Mouse (Mus musculus) ES-E14 (cell line): ENCODE measurements around the gene Wdr92.

Experiments
- HCFC1 ChIP-seq: IDR thresholded peaks from 2 replicates; pipeline ENCODE4 v1.6.1; 2012; ENCODE audit warnings: low read length, inconsistent platforms, borderline replicate concordance; ENCODE audit not compliant: insufficient read depth
- MAFK ChIP-seq: IDR thresholded peaks from 2 replicates; pipeline ENCODE4 v1.6.1; 2014; ENCODE audit warnings: mild to moderate bottlenecking, low read depth, low read length, inconsistent platforms; ENCODE audit not compliant: insufficient read depth
- ZC3H11A ChIP-seq: IDR thresholded peaks from 2 replicates; pipeline ENCODE4 v1.6.1; 2012; ENCODE audit warnings: low read depth, mild to moderate bottlenecking, inconsistent platforms, low read length, borderline replicate concordance

GRCm38 (mm10) chr11:17232792-17233191 lies 50.9 kb downstream of the Wdr92 start:
- TF ChIP-seq HCFC1 (no peak), MAFK (no peak), ZC3H11A (no peak)
